Mouse (Mus musculus) olfactory bulb, adult 2 months (tissue): Measurements from ENCODE around the gene Stx2.

Source experiments
- CTCF ChIP-seq: fragments of 200-500 bp; IDR thresholded peaks from 2 replicates; pipeline ENCODE4 v1.5.1; 2012; ENCODE audit warnings: low read depth, mild to moderate bottlenecking, low read length, moderate library complexity; ENCODE audit not compliant: insufficient read depth
- POLR2A ChIP-seq: fragments of 200-500 bp; IDR thresholded peaks from 2 replicates; pipeline ENCODE4 v1.6.1; 2012; ENCODE audit warnings: mild to moderate bottlenecking, low read depth, low read length, moderate library complexity; ENCODE audit not compliant: insufficient read depth

GRCm38 (mm10) chr5:129025725-129026124, 17.4 kb upstream of the Stx2 start:
- no peak for TF ChIP-seq CTCF
- no peak for TF ChIP-seq POLR2A
